Mouse (Mus musculus) liver, embryonic 18 days (tissue): ENCODE measurements around the gene Gm20662. TPM values are rescaled to one million over a fixed set of nuclear protein-coding genes. Genes with fewer than 3 reads are reported as not detected.

ENCODE experiments used
- polyA plus RNA-seq: library from polyadenylated mRNA; depleted of rRNA; stranded (reverse); fragments of >200 nt; gene quantifications from 2 replicates; pipeline ENCODE4 v1.2.3, GENCODE M21; 2012; rRNA removed

The Gm20662 gene
- polyA plus RNA-seq, result 1.1 TPM in 2 replicates

GRCm38 (mm10) chr9:107996049-107996448 lies at the start of gene Gm20662:
Gm20662 (plus strand) TSS chr9:107996349.

GRCm38 (mm10) chr9:107949922-107950235 lies 46.3 kb upstream of the Gm20662 start, which contains the start of gene Traip:
Traip (plus strand) TSS chr9:107950136.

DNA sequence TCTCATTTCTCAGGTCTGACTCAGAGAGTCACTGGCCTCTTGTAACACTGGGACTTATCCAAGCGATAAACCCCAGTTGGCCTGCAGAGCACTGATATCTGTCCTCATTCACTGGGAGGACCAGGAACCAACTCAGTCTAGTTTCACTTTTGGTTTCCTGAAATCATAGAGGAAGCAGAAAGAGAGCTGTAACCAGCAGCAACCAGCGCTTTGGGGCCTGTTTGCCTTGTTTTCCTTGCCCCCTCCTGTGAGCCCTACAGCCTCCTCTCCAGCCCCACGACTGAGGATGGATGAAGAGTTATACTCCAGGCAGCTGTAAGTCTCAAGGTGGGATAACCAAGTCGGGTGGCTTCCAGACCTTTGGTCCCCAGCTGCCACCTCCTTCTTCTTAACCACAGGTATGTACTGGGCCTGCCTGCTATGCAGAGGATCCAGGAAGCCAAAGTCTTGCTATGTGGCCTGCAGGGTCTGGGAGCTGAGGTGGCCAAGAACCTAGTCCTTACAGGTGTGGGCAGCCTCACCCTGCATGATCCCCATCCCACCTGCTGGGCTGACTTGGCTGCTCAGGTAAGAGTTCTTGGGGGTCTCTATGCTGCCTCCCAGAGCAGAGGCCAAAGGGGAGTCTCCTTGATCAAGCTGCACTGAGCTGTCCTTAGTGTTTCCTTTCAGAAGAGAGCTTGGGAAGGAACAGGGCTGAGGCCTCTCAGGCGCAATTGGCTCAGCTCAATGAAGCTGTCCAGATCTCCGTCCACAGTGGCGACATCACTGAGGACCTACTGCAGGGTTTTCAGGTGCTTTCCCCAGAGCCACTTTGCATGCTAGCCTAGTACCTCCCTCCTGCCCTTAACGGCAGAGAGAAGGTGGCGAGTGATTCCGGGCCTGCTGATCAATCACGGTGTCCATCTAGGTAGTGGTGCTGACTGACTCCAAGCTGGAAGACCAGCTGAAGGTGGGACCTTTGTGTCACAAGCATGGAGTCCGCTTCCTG lies 20.5 kb upstream of the Gm20662 start, which contains the start of gene Uba7:
Gene Uba7, plus strand, starts transcription at position 107 of the 988 bp plus-strand sequence.

DNA sequence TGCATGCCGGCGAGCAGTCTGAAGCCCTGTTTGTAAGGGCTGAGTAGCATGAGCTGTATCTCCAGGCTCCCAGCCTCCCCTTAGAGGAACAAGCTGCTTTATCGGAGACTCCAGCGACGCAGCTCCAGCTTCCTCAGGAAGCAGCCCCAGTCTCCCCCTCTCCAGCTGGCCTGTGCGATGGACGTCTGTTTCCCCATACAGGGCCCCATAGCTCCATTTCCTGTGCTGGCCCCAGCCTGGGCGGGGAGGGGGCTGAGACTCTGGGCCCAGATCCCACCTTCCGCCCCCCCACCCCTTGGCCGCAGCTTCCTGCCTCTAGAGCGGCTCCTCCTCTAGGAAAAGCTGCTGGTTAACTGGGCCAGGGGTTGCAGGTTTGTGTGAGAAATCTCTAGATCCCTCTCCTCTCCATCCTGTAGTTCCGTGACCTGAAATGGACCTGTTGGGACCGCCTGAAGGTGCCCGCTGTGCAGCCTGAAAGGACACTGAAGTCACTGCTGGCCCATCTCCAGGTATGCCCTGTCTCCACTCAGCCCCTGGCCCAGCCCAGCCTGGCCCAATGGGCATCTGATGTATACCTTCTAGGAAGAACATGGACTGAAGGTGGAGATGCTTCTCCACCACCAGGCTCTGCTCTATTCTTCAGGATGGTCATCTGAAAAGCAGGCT lies 13.3 kb upstream of the Gm20662 start, which contains the start of gene Gm20661:
Gene Gm20661, plus strand, starts transcription at position 378 of the 666 bp plus-strand sequence.

DNA sequence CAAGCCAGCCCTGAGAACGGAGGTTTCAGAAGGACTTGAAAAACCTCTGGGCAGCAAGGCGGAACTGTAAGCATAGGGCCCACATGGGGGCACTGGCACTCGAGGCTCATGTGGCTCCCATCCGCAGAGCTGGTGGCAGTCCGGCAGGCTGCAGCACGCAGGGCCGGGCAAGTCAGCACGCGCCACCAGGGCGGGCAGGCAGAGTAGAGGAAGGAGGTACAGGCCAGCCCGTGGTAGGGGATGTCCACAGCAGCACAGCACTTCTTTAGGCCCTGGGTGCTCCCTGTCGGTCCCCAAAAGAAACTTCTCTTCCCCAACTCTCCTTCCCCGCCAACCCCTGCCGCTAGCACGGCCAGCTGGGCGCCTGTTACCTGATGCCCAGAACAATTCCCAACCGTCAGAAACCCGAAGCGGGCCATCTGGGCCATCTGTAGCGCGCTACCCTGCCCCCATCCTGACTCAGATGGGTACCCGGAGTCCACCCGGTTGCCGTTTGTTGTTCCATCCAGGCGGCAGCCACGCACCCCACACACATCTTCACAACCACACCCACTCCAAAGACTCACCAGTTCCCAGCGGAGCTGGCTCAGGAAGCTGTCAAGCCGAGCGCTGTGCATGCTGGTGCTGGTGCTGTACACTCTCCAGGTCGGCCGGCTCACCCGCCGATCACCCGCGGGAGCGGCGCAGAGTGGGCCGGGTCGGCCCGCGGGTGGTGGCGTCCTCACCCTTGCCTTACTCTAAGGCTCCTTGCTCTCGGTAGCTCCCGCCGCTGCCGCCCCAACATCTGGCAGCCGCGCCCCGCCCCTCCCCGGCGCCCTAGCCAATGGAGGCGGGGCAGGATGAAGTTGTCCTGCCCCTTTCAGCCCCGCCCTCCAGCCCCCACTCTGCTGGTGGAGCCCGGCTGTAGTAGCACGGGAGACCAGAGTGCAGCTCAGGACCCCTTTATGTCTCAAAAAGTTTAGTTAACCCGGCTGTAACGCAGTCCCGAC lies 10.7 kb upstream of the Gm20662 start, which contains the start of gene Inka1:
Gene Inka1, minus strand, starts transcription at position 749 of the 989 bp plus-strand sequence.

GRCm38 (mm10) chr9:107992197-107992596 lies 4.0 kb upstream of the Gm20662 start, which contains the start of gene Cdhr4:
Cdhr4 (plus strand) TSS chr9:107992497.

GRCm38 (mm10) chr9:108001922-108002770 lies 6.0 kb downstream of the Gm20662 start, which contains the start of gene Ip6k1:
Ip6k1 (plus strand) TSS chr9:108002501.

GRCm38 (mm10) chr9:108049016-108049455 lies 52.9 kb downstream of the Gm20662 start, which contains the start of gene Gmppb:
Gmppb (plus strand) TSS chr9:108049242.

GRCm38 (mm10) chr9:108052885-108053664 lies 56.9 kb downstream of the Gm20662 start, which contains the start of gene Amigo3:
Amigo3 (plus strand) TSS chr9:108053159.

GRCm38 (mm10) chr9:108080168-108080567 lies 84.0 kb downstream of the Gm20662 start, which contains the start of gene Mst1:
Mst1 (plus strand) TSS chr9:108080436.

DNA sequence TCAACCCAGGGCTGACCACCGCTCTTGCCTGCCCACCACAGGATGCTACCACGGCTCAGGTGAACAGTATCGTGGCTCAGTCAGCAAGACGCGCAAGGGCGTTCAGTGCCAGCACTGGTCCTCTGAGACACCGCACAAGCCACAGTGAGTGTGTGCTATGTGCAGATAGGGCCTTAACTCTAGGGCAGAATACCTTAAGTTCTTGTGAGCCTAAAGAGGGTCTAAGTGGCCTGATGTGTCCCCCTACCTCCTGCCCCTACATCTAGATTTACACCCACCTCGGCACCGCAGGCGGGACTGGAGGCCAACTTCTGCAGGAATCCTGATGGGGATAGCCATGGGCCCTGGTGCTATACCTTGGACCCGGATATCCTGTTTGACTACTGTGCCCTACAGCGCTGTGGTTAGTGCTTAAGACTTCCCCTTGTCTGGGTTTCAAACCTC lies 86.9 kb downstream of the Gm20662 start, which contains the start of gene Rnf123:
Gene Rnf123, minus strand, starts transcription at position 359 of the 444 bp plus-strand sequence.

GRCm38 (mm10) chr9:108094184-108094941 lies 98.2 kb downstream of the Gm20662 start, which contains the start of gene Apeh:
Apeh (minus strand) TSS chr9:108094606.

Other genes starting within 250 kb of the Gm20662 start
- 33.4 and 38.1 TPM in 2 replicates for gene Rbm5, start 225.4 kb upstream of the Gm20662 start, polyA plus RNA-seq
- gene Rbm6, start 123.1 kb upstream of the Gm20662 start, polyA plus RNA-seq, result 15.2 and 17.3 TPM in 2 replicates
- gene Mon1a, start 108.2 kb upstream of the Gm20662 start, polyA plus RNA-seq, result 5.2 and 5.3 TPM in 2 replicates
- 2.3 and 3.0 TPM in 2 replicates for gene Mst1r, start 89.5 kb upstream of the Gm20662 start, polyA plus RNA-seq
- not detected in 2 replicates for gene Actl11, start 67.9 kb upstream of the Gm20662 start, polyA plus RNA-seq
- 0.16 and 0.19 TPM in 2 replicates for gene Camkv, start 60.7 kb upstream of the Gm20662 start, polyA plus RNA-seq
- 3.0 TPM in 2 replicates for gene Traip, start 46.2 kb upstream of the Gm20662 start, polyA plus RNA-seq
- gene Uba7, start 20.8 kb upstream of the Gm20662 start, polyA plus RNA-seq, result 108 and 109 TPM in 2 replicates
- 0.52 and 0.65 TPM in 2 replicates for gene Gm20661, start 13.3 kb upstream of the Gm20662 start, polyA plus RNA-seq
- gene Inka1, start 10.5 kb upstream of the Gm20662 start, polyA plus RNA-seq, result 16.2 and 17.0 TPM in 2 replicates
- 2.9 TPM in 2 replicates for gene Cdhr4, start 3.9 kb upstream of the Gm20662 start, polyA plus RNA-seq
- 32.7 and 35.2 TPM in 2 replicates for gene Ip6k1, start 6.2 kb downstream of the Gm20662 start, polyA plus RNA-seq
- gene Gmppb, start 52.9 kb downstream of the Gm20662 start, polyA plus RNA-seq, result 11.3 and 11.8 TPM in 2 replicates
- 0.44 and 0.62 TPM in 2 replicates for gene Amigo3, start 56.8 kb downstream of the Gm20662 start, polyA plus RNA-seq
- 92.9 and 96.0 TPM in 2 replicates for gene Mst1, start 84.1 kb downstream of the Gm20662 start, polyA plus RNA-seq
- gene Rnf123, start 87.0 kb downstream of the Gm20662 start, polyA plus RNA-seq, result 53.9 and 64.1 TPM in 2 replicates
- gene Apeh, start 98.3 kb downstream of the Gm20662 start, polyA plus RNA-seq, result 81.3 and 81.5 TPM in 2 replicates
- gene Bsn, start 194.0 kb downstream of the Gm20662 start, polyA plus RNA-seq, result 0.46 and 0.60 TPM in 2 replicates